Mouse (Mus musculus): Measurements from ENCODE around the gene Oxa1l.

DNA sequence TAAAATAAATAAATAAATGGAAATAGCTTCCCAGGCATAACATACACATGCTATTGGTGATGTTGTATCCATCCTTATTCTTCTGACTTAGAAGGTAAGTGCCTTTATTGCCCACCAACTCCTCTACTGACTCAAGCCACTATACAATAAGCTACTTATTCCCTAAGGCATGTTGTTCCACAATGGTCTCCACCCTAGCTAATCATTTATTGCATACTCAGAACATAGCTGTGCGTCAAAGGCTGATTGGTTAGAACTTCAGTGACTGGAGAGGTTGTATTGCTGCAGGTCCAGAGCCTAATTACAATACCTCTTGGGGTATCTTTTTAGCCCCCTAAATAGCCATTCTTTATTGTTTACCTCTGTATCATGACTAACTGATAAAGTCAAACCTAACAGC is 29.5 kb upstream of the Oxa1l start:
- TF ChIP-seq CTCF (IDR thresholded peaks at IDR 0.05; ENCODE audit: control insufficient read depth, insufficient read depth, insufficient replicate concordance, low read depth, low read length) (no peak), POLR2A (IDR thresholded peaks at IDR 0.05; ENCODE audit: control insufficient read depth, low read depth, low read length) (no peak)

All from testis, adult 2 months (tissue).